Mouse (Mus musculus) spleen, embryonic (tissue): ENCODE data around the gene Clca3b.
"Not testable (repeated sequence)": the region's sequence is repeated elsewhere in the genome, so short reads cannot be mapped to it uniquely, and the experiment has no call there.

Source experiments
- CTCF ChIA-PET: fragments of 350-600 bp; sonication (Branson Sonifier 250); formaldehyde crosslinking; loops from one replicate; lab custom pipeline; 2022; lab: Charles Lee

The Clca3b gene

DNA sequence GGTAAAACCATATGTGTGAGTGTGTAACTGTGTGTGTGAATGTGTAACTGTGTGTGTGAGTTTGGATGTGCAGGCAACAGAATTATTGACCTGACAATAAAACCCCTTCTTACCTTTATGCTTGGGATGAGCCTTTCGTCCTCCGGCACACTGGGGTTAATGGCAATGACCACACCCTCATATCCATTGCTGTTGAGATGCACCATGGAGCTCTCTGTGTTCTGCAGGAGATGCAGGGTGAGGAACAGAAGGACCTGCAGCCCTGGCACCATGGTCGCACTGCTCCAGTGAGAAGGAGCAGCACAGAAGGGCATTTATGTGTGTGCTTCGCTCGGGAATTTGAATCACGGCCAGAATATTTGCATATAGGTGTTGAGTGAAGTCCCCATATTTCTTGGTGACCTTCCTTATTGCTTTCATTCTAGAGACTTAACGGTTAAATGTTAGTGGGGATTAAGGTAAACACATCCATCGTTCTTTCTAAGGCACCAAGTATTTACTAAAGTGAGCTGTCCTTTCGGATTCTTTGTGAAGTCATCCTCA, at the start of gene Clca3b:
TSS of gene Clca3b (minus strand) at position 344 of the 543 bp plus-strand sequence.
- CTCF ChIA-PET = not testable (repeated sequence)

DNA sequence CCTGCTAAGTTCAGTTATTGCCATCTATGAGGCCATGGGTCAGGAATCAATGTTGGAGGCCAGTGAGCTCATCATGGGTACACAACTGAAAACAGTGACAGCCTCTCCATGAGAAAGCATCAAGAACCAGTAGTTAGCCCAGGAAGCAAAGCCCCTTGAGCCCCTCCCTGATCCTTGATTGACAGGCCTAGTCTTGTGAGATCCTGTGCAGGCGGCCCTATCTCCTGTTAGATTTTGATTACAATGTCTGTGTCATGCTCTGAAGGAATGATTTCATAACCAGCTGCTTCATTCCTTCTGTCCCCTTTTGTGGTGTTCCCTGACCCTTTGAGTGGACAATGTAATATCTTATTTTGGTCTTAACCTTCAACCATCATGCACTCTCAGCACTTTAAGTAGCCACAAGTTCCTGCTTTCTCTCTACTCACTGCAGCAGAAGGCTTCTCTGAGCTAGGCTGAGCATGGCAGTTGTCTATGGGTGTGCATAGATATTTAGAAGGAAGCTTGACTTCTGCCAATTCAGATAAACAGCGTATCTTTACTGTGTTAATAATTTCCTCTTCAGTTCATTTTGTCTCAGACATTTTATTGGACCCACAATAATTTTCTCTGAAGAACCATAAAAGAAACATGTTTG, 48.0 kb upstream of the Clca3b start:
- CTCF ChIA-PET = no interaction called here

DNA sequence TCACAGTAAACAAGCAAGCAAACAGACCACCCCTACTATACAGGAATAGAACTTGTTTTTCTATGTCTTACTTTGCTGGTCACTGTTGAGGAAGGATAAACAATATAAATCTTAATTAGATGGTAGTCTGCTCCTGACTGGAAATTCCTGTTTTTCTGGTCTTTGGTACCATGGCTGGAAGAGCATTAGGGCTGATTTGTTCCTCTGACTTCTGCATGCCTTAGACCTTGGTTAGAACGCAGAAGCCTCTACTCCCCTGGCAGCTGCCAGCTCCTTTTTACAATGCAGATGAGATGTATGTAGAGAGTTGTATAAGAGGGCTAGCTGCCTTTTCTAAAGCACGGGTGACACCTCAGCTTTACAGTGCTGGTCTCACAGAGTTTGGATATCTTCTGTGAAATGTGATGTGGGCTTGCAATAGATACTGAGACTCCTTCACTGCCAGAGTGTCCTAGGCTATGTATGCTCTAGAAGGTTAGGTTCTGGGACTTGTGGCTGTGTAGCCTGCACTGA, 41.1 kb upstream of the Clca3b start:
- CTCF ChIA-PET = no interaction called here

DNA sequence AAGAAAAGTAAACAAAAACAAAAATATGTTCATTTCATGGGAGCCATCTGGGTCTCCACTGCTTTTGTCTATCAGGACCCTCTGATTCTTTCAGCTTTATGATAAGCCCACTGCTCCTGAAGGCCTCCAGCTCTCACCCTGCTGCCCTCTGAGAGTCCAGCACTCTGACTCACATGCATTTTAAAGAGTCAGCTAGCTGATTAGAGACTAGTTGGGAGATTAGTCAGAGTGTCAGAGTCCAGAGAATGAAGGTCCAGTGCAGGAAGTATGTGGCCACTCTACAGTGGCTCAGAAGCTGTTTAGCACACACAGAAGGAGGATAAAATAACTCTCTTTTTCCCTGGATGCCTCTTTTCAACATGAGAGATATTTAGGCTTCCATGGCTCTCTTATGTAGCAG, 37.8 kb upstream of the Clca3b start:
- CTCF ChIA-PET = no interaction called here

DNA sequence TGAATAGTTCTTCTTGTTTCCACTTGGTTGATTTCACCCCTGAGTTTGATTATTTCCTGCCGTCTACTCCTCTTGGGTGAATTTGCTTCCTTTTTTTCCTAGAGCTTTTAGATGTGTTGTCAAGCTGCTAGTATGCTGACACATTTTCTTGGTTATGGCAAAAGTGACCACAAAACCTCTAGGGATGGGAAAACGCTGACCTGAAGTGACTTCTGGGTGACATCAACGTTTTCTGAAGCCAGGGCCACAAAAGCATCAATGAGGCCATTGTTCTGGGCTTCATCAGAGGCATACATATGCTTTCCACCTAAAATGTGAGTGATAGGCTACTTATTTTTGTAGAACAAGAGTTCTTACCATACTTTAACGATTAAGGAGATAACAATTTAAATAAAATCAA, 22.9 kb upstream of the Clca3b start:
- CTCF ChIA-PET = not testable (repeated sequence)

DNA sequence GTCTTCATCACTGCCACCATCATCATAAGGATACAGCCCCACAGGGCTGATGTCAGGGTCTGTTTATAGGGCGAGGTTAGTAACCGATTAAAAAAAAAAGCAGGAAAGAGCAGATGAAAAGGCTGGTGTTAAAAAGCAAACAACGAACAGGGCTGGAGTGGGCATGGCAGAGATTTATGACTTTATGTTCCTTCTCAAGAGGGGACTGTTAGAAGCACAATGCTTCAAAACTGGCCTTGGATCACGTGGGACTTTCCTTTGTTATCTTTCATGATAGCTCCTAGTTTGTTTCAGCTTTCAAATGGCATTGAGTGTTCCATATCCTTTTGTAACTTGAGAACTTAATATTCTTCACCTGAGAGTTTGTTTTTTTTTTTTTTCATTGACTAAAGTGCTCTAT, 427 bp upstream of the Clca3b start:
- CTCF ChIA-PET = no interaction called here

DNA sequence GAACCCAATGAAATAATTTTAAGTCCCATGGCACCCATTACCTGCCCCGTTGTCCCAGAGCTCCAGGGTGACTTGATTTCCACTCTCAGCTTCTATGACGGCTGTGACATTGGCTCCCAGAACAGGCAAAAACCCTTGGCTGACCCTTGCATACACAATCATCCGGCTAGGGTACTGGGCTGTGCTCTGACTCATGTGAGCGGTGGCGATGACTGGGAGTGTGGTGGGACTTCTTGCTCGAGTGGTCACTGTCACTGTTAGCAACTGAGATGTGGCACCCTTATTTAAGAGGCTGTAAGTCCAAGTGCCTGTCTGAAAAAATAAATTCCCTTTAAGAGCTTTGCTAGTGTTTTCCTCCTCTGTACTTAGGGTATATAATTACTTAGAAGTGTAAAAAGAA, 21.9 kb downstream of the Clca3b start:
- CTCF ChIA-PET = no interaction called here

DNA sequence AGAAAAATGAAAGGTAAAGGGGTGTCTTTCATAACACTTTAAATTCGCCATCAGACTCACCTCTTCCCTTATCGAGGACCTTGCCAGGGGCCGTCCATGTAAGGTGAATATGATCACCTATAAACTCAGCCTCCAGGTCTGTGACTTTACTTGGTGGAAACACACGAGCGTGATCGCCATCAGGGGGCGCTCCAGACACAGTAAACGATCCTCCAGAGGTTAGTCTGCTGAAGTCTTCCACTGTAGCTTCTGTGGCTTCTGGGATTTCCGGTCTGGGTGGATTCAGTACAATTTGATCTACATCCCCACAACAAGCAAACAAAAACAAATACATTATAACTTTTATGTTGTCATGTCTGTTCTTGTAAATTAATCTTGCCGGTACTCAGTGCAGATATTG, 24.0 kb downstream of the Clca3b start:
- CTCF ChIA-PET = no interaction called here

DNA sequence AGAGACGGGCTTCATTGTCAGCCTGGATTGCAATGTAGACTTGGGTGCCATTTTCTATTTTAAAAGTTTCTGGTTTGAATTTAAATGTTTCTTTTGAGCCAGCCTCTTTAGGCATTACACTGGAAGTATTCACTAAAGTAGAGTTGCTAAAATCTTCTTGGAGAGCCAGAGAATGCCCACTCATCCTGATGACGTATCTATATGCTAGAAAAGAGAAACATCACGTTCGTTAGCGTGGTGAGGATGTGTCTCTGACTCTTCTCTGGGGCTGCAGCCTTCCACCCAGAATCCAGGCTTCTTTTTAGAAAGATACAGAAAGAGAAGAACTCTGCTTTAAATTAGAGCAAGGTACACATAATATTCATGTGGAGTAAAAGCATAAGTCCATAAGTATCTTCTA, 25.8 kb downstream of the Clca3b start:
- CTCF ChIA-PET = no interaction called here

DNA sequence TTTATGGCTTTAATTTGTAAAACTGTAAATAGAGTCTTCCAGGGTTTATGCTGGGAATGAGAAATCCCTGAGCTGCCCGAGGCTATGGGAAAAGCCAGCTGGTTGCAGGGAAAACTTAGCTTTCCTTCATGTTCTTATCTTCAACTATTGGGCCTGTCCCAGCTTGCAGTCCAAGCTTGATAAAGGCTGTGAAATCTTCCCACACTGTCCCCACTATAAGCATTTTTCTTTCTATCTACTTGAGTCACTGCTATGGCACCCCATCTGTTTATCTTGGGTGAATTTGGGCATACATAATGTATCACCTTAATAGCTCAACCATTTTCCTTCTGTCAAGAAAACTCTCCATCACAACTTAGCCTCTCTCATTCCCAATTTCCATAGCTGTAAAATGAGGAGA, 28.5 kb downstream of the Clca3b start:
- CTCF ChIA-PET = no interaction called here

DNA sequence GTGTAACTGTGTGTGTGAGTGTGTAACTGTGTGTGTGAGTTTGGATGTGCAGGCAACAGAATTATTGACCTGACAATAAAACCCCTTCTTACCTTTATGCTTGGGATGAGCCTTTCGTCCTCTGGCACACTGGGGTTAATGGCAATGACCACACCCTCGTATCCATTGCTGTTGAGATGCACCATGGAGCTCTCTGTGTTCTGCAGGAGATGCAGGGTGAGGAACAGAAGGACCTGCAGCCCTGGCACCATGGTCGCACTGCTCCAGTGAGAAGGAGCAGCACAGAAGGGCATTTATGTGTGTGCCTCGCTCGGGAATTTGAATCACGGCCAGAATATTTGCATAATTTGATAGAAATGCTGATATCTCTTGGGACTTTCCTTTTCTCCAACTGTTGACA, 29.9 kb downstream of the Clca3b start, which contains the start of gene Clca3a2:
TSS of gene Clca3a2 (minus strand) at position 276 of the 400 bp plus-strand sequence.
- CTCF ChIA-PET = not testable (repeated sequence)

DNA sequence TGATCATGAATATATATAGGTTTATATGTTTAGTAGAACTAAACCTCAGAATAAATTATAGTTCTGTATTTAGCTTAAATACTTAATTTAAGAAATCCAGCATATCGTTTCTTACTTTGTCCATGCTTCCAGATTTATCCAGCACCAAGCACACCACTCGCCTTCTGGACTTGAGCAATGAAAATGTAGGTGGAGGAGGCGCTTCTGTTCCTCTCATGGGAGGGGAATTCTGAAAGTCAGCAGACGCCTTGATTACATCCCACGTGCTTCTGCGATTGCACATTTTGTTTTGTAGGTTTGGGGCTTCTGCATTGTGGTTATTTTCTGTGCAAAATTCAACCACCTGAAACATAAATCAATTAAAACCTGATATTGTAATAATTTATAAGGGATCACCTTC, 35.8 kb downstream of the Clca3b start:
- CTCF ChIA-PET = not testable (repeated sequence)

DNA sequence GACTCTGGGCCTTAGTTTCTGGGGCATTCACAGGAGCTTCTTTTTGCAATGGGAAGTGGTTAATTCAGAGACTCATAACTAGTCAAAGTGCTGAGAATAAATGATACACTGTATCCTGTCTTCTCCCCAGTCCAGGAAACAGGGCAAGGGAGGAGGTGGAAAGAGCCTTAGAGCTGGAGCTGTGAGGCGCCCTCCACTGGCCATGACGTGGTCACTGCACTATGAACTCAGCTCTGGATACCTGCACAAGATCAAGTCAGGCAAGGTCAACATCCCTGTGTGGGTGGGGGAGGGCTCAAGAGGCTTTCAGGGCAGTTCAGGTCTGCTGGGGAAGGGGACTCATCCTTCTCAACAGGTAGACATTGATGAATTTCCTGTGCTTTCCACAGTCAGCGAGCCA, 37.3 kb downstream of the Clca3b start:
- CTCF ChIA-PET = no interaction called here

DNA sequence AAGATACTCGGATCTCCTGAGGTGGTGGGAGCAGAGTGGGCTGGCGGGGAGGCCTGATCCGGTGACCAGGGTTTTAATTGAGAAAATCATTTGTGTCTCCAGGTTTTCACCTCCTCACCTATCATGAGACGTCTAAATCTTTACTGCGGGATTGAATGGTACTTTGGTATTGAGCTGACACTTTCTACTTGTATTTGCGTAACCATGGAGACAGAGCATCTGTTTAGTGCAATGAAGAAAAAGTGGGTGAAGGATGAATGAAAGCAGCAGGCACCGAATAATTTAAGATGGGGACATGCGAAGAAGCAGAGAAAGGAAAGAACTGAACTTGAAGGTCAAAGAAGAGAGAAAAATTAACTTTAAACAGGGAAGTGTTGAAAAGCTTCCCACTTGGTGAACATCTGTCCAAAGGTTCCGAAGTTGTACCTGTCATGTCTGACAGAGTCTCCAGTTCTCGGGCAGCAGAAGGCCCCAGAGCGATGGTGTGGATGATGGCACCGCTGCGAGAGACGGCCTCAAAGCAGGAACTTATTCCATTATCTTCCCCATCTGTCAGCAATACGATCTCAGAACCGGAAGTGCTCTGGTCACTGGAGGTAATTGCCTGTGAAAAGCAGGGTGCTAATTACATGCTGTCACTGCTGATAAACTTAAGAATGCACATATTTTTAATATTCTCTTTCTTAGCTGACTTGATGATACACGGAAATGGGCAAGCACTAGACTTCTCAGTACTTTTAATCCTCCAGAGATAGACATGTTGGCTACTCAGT, 40.8 kb downstream of the Clca3b start:
- CTCF ChIA-PET = not testable (repeated sequence)

DNA sequence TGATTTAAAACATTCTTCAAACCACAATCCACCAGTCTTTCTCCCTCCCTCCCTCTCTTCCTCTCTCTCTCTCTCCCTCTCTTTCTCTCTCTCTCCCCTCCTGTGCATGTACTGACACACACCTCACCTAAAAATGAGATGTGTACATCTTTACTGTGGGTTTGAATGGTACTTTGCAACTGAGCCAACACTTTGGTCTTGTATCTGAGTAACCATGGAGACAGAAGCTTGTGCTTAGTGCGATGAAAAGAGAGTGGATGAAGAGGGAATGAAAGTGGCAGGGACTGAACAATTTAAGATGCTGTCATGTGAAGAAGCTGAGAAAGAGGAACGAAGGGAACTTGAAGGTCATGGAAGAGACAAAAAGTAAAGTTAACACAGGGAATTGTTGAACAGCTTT, 42.5 kb downstream of the Clca3b start:
- CTCF ChIA-PET = not testable (repeated sequence)

DNA sequence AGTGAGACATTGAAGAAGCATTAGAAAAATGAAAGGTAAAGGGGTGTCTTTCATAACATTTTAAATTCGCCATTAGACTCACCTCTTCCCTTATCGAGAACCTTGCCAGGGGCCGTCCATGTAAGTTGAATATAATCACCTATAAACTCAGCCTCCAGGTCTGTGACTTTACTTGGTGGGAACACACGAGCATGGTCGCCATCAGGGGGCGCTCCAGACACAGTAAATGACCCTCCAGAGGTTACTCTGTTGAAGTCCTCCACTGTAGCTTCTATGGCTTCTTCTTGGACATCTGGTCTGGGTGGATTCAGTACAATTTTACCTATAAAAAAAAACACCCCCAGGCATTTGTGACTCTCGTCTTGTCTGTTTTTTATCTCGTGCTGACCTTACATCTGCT, 47.3 kb downstream of the Clca3b start:
- CTCF ChIA-PET = no interaction called here

DNA sequence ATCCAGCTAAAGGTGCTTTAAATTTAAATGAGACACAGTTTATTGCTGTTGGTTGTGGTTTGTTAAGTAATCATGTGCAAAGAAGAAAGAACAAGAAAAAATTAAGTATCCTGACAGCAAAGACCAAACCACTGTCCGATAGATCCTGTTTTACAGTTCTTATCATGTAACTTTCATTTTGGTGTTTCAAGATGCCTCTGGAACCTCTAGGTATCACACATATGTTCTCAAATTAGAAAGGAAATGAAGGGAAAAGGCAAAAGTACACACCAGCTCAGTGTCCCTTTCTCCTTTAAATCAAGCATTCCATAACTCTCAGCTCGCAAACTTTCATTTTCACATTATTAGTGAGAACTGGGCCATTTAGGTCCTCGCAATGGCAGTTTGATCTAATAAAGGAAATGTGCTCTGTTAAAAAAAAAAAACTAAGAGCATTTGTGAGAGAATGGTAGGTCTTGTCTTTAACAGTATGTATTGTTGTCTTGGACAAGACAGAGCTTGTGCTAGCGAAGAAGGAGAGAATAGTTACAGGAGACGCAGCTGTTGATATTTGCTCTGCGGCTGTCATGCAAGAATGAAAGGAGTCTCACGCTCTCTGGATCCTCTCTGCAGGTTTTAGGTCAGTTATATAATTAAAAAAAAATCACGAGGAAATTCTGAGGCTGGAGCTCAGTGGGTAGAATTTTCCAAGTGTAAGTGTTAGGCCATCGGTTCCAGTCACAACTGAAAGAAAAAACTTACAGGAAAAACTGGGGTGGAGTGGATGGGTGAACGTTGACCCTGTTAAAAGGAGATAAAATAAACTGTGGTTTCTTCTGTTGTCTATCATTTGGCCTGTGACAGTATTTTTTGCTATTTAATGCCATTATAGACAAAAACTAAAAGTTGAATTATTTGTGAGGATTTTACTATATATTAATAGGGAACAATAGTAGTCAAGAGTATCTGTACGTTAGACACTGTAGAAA, 63.7 kb downstream of the Clca3b start:
- CTCF ChIA-PET = no interaction called here
